Mouse (Mus musculus) liver, embryonic 14.5 days (tissue): Measurements from ENCODE around the gene Plaa. TPM values are rescaled to one million over a fixed set of nuclear protein-coding genes. Genes with fewer than 3 reads are reported as not detected.
A peak's percentile ranks its signal among the peaks of the same experiment; 100 is the strongest.

ENCODE experiments used
- ATAC-seq: fragments of 200-750 bp; cut with Nextera tagmentation; 2 replicates; pipeline ENCODE4 v1.8.0; 2017; ENCODE audit warnings: moderate number of reproducible peaks, mild to moderate bottlenecking, moderate library complexity; ENCODE audit not compliant: insufficient read depth
- DNase-seq, 3 experiments: peaks; one replicate each; pipeline ENCODE4 v3.0.0-alpha.2; 2012 to 2013; ENCODE audit warnings: low read depth in 3 of 3, low spot score in 3 of 3
- H3K27ac ChIP-seq: fragments of 300-500 bp; sonication (generic); 2 replicates; pipeline ENCODE4 v1.5.1; 2014; ENCODE audit warnings: moderate library complexity, mild to moderate bottlenecking, control low read depth, inconsistent platforms
- H3K27me3 ChIP-seq: fragments of 300-500 bp; sonication (generic); 2 replicates; pipeline ENCODE4 v1.6.1; 2014; ENCODE audit warnings: mild to moderate bottlenecking, low read length, moderate library complexity; ENCODE audit not compliant: control insufficient read depth, insufficient read depth
- H3K36me3 ChIP-seq: fragments of 300-500 bp; sonication (generic); replicated peaks from 2 replicates; pipeline ENCODE4 v1.6.1; 2014; ENCODE audit warnings: low read depth; ENCODE audit not compliant: control insufficient read depth, insufficient read depth
- H3K4me1 ChIP-seq, 2 experiments: fragments of 200-500 bp in 1 of 2; fragments of 300-500 bp in 1 of 2; sonication (generic) in 1 of 2; replicated peaks; 2 replicates each; pipeline ENCODE4 v1.6.1; 2012 to 2014; ENCODE audit warnings: antibody characterized with exemption in 1 of 2, inconsistent platforms in 1 of 2, low read length in 1 of 2; ENCODE audit not compliant: control insufficient read depth in 2 of 2, insufficient read depth in 2 of 2
- H3K4me2 ChIP-seq: fragments of 300-500 bp; sonication (generic); 2 replicates; pipeline ENCODE4 v1.6.1; 2014; ENCODE audit warnings: low read depth, mild to moderate bottlenecking, control low read depth, moderate library complexity
- H3K4me3 ChIP-seq, 2 experiments: fragments of 200-500 bp in 1 of 2; fragments of 300-500 bp in 1 of 2; sonication (generic) in 1 of 2; 2 replicates each; pipeline ENCODE4 v1.5.1; 2012 to 2014; ENCODE audit warnings: low read depth in 2 of 2, low read length in 2 of 2, mild to moderate bottlenecking in 2 of 2, control low read depth in 1 of 2, inconsistent platforms in 1 of 2, moderate library complexity in 1 of 2; ENCODE audit not compliant: insufficient read depth in 1 of 2
- H3K9ac ChIP-seq: fragments of 300-500 bp; sonication (generic); replicated peaks from 2 replicates; pipeline ENCODE4 v1.6.1; 2014; ENCODE audit warnings: mild to moderate bottlenecking, control low read depth, moderate library complexity
- H3K9me3 ChIP-seq: fragments of 300-500 bp; sonication (generic); 2 replicates; pipeline ENCODE4 v1.6.1; 2016; ENCODE audit warnings: low read length, mixed read lengths; ENCODE audit not compliant: control insufficient read depth
- CTCF ChIP-seq: IDR thresholded peaks from 2 replicates; pipeline ENCODE4 v1.5.1; 2016; ENCODE audit warnings: antibody characterized with exemption, low read depth, control low read depth
- EP300 ChIP-seq: IDR thresholded peaks from 2 replicates; pipeline ENCODE4 v1.6.1; 2016; ENCODE audit warnings: antibody characterized with exemption, low read depth
- WGBS: fragments of 180-500 bp; shearing (Covaris S2); extraction: QIAGEN DNeasy Blood & Tissue Kit; methylation state at CpG from one replicate; pipeline ENCODE4 v1.1.7; 2014; ENCODE audit not compliant: insufficient replicate concordance; 5-methylcytosine and 5-hydroxymethylcytosine counted together
- polyA plus RNA-seq, 2 experiments: library from polyadenylated mRNA; depleted of rRNA in 1 of 2; stranded (reverse) in 1 of 2; unstranded in 1 of 2; fragments of >200 nt; fragmentation: Nextera tagmentation in 1 of 2; extraction: Ambion mirVana in 1 of 2; gene quantifications; 2 replicates each; pipeline versions ENCODE4 v1.2.1 to v1.2.3; 2012 to 2014

Plaa gene
- polyA plus RNA-seq, 2 experiments = 17.0 to 26.3 TPM

DNA sequence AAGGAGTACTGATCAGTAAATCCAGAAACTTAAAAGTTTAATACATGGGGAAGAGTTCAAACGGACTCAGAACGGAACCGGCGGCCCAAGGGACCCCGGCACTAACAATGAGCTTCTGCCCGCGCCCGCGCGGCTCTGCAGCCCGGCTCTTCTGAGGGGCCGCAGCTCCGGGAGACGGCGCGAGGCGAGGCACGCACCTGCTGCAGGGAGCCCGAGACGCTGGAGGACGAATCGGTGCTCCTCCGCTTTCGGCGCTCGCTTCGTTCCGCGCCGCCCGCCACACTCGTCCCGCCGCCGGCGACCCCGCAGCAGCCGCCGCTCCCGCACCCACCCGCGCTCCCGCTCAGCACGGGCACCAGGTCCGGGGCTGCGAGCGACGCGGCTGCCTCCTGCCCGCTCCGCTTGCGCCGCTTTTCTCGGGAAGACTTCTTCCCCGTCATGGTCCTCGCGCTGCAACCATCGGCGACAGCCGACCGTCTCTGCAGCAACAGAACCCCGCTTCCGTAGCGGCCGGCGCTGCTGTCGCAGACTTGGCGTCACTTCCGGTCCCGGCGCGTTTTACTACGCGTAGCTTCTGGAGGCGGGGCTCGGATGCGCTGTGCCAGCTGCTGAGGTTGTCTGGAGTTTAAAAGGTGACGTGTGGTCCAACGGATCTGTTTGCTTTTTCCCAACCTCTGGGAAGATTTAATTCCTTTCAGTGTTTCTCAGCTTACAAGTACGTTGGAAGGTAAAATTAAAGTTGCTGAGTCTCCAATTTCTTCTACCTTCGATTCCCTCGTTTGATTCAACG, 46.6 kb downstream of the Plaa start, which contains the start of the genes Gm10306 and Caap1:
TSS of gene Gm10306 (plus strand) at position 282 of the 790 bp plus-strand sequence.
TSS of gene Caap1 (minus strand) at position 532 of the 790 bp plus-strand sequence.
- H3K4me3 ChIP-seq = peak within 1 kb of the TSS; percentile 76 to 85
- no peaks in the 10 kb centered on the region for H3K9me3 ChIP-seq
- peak within 1 kb of the TSS; percentile 83 for H3K9ac ChIP-seq
- H3K4me1 ChIP-seq = peaks cover 6 to 7% of the 10 kb centered on the region in 2 experiments
- peak within 1 kb of the TSS; percentile 81 for H3K4me2 ChIP-seq
- DNase-seq = peak; percentile 82 to 86 (median 82)
- H3K27me3 ChIP-seq = no peaks in the 10 kb centered on the region
- TF ChIP-seq CTCF = no peak
- no peak for TF ChIP-seq EP300
- H3K36me3 ChIP-seq = no peaks in the 10 kb centered on the region
- peak; percentile 97 for ATAC-seq
- peak within 1 kb of the TSS; percentile 43 for H3K27ac ChIP-seq
- WGBS = 1% methylated on average over 73 of the region's 83 CpGs

- H3K27ac ChIP-seq = no peak overlapping the region
- H3K4me1 ChIP-seq = peaks cover 6 to 7% of the 10 kb centered on the region in 2 experiments
- DNase-seq (peak in 2 of 3 experiments; percentile 26 to 33), ATAC-seq (no peak)
- 47% methylated on average over 5 of the region's 5 CpGs for WGBS
- peak overlapping the region; percentile 27; the same call in 1 of the 2 replicates for H3K9ac ChIP-seq
- H3K36me3 ChIP-seq = no peaks in the 10 kb centered on the region; the same call in 1 of the 2 replicates
- H3K9me3 ChIP-seq = no peaks in the 10 kb centered on the region
- no peak for TF ChIP-seq CTCF
- no peak for TF ChIP-seq EP300
- peak overlapping the region; percentile 31 to 85; a peak in 3 of 4 replicates for H3K4me3 ChIP-seq
- H3K4me2 ChIP-seq = peak overlapping the region; percentile 81
- H3K27me3 ChIP-seq = no peaks in the 10 kb centered on the region
Observed at GRCm38 (mm10) chr4:94554955-94555494, 48.0 kb downstream of the Plaa start.

- Histone ChIP-seq H3K27me3 (no peaks in the 10 kb centered on the region), H3K4me3 (no peak overlapping the region), H3K36me3 (peaks cover 5% of the 10 kb centered on the region), H3K9ac (no peak overlapping the region), H3K27ac (no peak overlapping the region), H3K9me3 (no peaks in the 10 kb centered on the region), H3K4me1 (no peaks in the 10 kb centered on the region), H3K4me2 (no peak overlapping the region)
- WGBS = 77% methylated on average over 7 of the region's 7 CpGs
- ATAC-seq (no peak), DNase-seq (no peak)
- TF ChIP-seq EP300 (no peak), CTCF (no peak)
Observed at GRCm38 (mm10) chr4:94544321-94544720, 58.7 kb downstream of the Plaa start.

DNA sequence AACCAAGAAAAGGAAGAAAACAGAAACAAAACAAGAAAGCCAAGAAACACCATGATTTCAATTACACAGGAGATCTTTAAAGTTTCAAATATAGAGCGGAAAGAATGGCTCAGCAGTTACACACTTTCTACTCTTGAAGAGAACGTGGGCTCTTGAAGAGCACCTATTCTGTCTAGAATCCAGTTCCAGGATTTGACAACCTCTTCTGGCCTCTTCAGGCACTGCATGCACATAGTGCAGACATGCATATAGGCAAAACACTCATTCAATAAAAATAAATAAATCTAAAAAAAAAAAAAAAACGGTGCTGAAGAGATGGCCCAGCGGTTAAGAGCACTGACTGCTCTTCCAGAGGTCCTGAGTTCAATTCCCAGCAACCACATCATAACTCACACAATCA, 60.0 kb downstream of the Plaa start:
- WGBS = 84% methylated on average over 4 of the region's 4 CpGs
- no peak overlapping the region for H3K4me3 ChIP-seq
- H3K36me3 ChIP-seq = peaks cover 5% of the 10 kb centered on the region

GRCm38 (mm10) chr4:94533205-94533604, 69.8 kb downstream of the Plaa start:
- H3K9ac ChIP-seq = no peak overlapping the region
- no peaks in the 10 kb centered on the region for H3K36me3 ChIP-seq
- no peaks in the 10 kb centered on the region for H3K4me1 ChIP-seq
- H3K4me3 ChIP-seq = no peak overlapping the region
- no peak for DNase-seq
- no peak for ATAC-seq
- no peak overlapping the region for H3K27ac ChIP-seq
- H3K4me2 ChIP-seq = no peak overlapping the region
- no peaks in the 10 kb centered on the region for H3K9me3 ChIP-seq
- H3K27me3 ChIP-seq = no peaks in the 10 kb centered on the region
- TF ChIP-seq CTCF (no peak), EP300 (no peak)

More for the DNA sequence above, 60.0 kb downstream of the Plaa start:
- H3K27me3 ChIP-seq = no peaks in the 10 kb centered on the region
- H3K9ac ChIP-seq = no peak overlapping the region
- no peak overlapping the region for H3K4me2 ChIP-seq
- H3K9me3 ChIP-seq = no peaks in the 10 kb centered on the region
- ATAC-seq = no peak
- H3K27ac ChIP-seq = no peak overlapping the region
- TF ChIP-seq CTCF = no peak
- TF ChIP-seq EP300 = no peak
- H3K4me1 ChIP-seq = no peaks in the 10 kb centered on the region
- no peak for DNase-seq
